Mouse (Mus musculus) forebrain, embryonic 12.5 days (tissue): ENCODE measurements around the gene Olfr1329. TPM values are rescaled to one million over a fixed set of nuclear protein-coding genes. Genes with fewer than 3 reads are reported as not detected.
"Not testable (repeated sequence)": the region's sequence is repeated elsewhere in the genome, so short reads cannot be mapped to it uniquely, and the experiment has no call there.

ENCODE experiments used
- ATAC-seq: fragments of 200-750 bp; cut with Nextera tagmentation; 2 replicates; pipeline ENCODE4 v1.8.0; 2017; ENCODE audit warnings: moderate TSS enrichment; ENCODE audit not compliant: low FRiP score
- H3K27ac ChIP-seq: fragments of 300-500 bp; sonication (generic); 2 replicates; pipeline ENCODE4 v1.5.1; 2016; ENCODE audit warnings: mild to moderate bottlenecking
- H3K27me3 ChIP-seq: fragments of 300-500 bp; sonication (generic); 2 replicates; pipeline ENCODE4 v1.6.1; 2016; ENCODE audit warnings: mild to moderate bottlenecking
- H3K36me3 ChIP-seq: fragments of 300-500 bp; sonication (generic); replicated peaks from 2 replicates; pipeline ENCODE4 v1.6.1; 2016; ENCODE audit warnings: mild to moderate bottlenecking
- H3K4me1 ChIP-seq: fragments of 300-500 bp; sonication (generic); 2 replicates; pipeline ENCODE4 v1.6.1; 2016
- H3K4me2 ChIP-seq: fragments of 300-500 bp; sonication (generic); 2 replicates; pipeline ENCODE4 v1.6.1; 2016; ENCODE audit warnings: mild to moderate bottlenecking, moderate library complexity
- H3K4me3 ChIP-seq: fragments of 300-500 bp; sonication (generic); replicated peaks from 2 replicates; pipeline ENCODE4 v1.5.1; 2016; ENCODE audit warnings: mild to moderate bottlenecking
- H3K9ac ChIP-seq: fragments of 300-500 bp; sonication (generic); 2 replicates; pipeline ENCODE4 v1.6.1; 2016; ENCODE audit warnings: mild to moderate bottlenecking
- H3K9me3 ChIP-seq: fragments of 300-500 bp; sonication (generic); 2 replicates; pipeline ENCODE4 v1.6.1; 2016
- WGBS: fragments of 180-500 bp; shearing (Covaris S2); methylation state at CpG from one replicate; pipeline ENCODE4 v1.1.7; 2016; 5-methylcytosine and 5-hydroxymethylcytosine counted together
- polyA plus RNA-seq: library from polyadenylated mRNA; unstranded; fragments of >200 nt; fragmentation: Nextera tagmentation; extraction: Ambion mirVana; gene quantifications from 2 replicates; pipeline ENCODE4 v1.2.1, GENCODE M21; 2016

Gene Olfr1329
- polyA plus RNA-seq, result not detected in 2 replicates

- H3K4me1 ChIP-seq, H3K27me3 ChIP-seq, ATAC-seq, H3K27ac ChIP-seq, H3K4me3 ChIP-seq, H3K36me3 ChIP-seq, H3K4me2 ChIP-seq, H3K9me3 ChIP-seq, H3K9ac ChIP-seq: not testable (repeated sequence)
- 60% methylated on average over 2 of the region's 2 CpGs for WGBS
These were observed at the start of gene Olfr1329 for GRCm38 (mm10) chr4:118917365-118917764. Gene Olfr1329 (minus strand): TSS chr4:118917465.

- no peaks in the 10 kb centered on the region for H3K36me3 ChIP-seq
- WGBS, result 86% methylated on average over 2 of the region's 2 CpGs
These were observed 43.9 kb upstream of the Olfr1329 start, which contains the start of gene Lao1 for GRCm38 (mm10) chr4:118961141-118961628. Gene Lao1 (plus strand): TSS chr4:118961578.

GRCm38 (mm10) chr4:118958812-118959211 lies 41.5 kb upstream of the Olfr1329 start:
- Histone ChIP-seq H3K9me3 (no peaks in the 10 kb centered on the region), H3K27ac (no peak overlapping the region), H3K27me3 (no peaks in the 10 kb centered on the region), H3K4me1 (no peaks in the 10 kb centered on the region), H3K4me2 (no peak overlapping the region), H3K36me3 (no peaks in the 10 kb centered on the region), H3K9ac (no peak overlapping the region), H3K4me3 (no peak overlapping the region)
- no peak for ATAC-seq
- WGBS, result 91% methylated on average over 7 of the region's 7 CpGs

More at GRCm38 (mm10) chr4:118961141-118961628, 43.9 kb upstream of the Olfr1329 start, which contains the start of gene Lao1:
- no peak within 1 kb of the TSS for H3K4me3 ChIP-seq
- no peak within 1 kb of the TSS for H3K4me2 ChIP-seq
- H3K4me1 ChIP-seq, result no peaks in the 10 kb centered on the region
- no peak within 1 kb of the TSS for H3K9ac ChIP-seq
- no peak for ATAC-seq
- no peak within 1 kb of the TSS for H3K27ac ChIP-seq
- no peaks in the 10 kb centered on the region for H3K9me3 ChIP-seq
- no peaks in the 10 kb centered on the region for H3K27me3 ChIP-seq

DNA sequence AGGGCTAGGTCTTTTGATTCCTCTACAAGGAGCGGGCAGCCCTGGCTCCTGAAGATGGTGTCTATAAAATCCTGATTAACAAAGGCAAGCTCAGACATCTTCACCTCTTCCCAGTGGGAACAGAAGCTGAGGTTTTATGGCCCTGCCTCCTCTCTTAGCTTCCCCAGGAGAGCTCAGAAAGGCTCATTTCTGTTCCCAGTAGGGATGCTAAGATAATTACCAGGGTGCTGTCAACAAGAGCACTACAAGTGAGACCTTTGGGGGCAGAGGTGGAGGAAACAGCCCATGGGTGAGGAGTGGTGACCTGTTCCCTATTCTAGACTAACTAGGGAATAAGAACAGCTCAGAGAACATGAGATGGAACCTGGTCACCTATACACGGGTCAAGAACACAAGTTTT lies 21.2 kb upstream of the Olfr1329 start, which contains the start of gene Olfr1328:
TSS of gene Olfr1328 (minus strand) at position 101 of the 400 bp plus-strand sequence.
- no peak for ATAC-seq
- WGBS, result 75% methylated on average over 2 of the region's 2 CpGs

DNA sequence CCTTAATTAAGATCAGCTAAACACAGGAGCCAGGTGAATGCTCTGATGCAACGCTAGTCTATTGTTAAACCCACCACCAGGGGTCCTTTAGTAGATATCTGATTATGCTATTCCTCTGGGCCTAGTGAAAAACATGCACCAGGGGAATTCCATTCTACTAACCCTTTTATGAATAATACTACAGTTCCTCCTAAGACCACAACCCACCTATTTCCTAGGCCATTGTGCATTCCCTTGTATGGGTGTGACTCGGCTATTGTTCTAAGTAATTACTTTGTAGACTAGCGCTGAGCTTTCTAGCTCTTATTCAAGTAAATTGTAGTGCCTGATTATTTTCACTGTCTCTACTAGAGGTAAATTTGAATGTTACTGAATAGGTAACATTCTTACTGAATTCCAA lies 14.1 kb upstream of the Olfr1329 start:
- H3K4me2 ChIP-seq, H3K9me3 ChIP-seq, H3K36me3 ChIP-seq, H3K4me1 ChIP-seq, H3K4me3 ChIP-seq, ATAC-seq, H3K9ac ChIP-seq, H3K27ac ChIP-seq, H3K27me3 ChIP-seq: not testable (repeated sequence)
- 71% methylated on average over 3 of the region's 3 CpGs for WGBS

More for the DNA sequence above, 21.2 kb upstream of the Olfr1329 start, which contains the start of gene Olfr1328:
- H3K9me3 ChIP-seq, result no peaks in the 10 kb centered on the region
- no peaks in the 10 kb centered on the region for H3K4me1 ChIP-seq
- no peak within 1 kb of the TSS for H3K4me3 ChIP-seq
- no peak within 1 kb of the TSS for H3K4me2 ChIP-seq
- H3K27ac ChIP-seq, result no peak within 1 kb of the TSS
- H3K36me3 ChIP-seq, result no peaks in the 10 kb centered on the region
- H3K27me3 ChIP-seq, result no peaks in the 10 kb centered on the region
- H3K9ac ChIP-seq, result no peak within 1 kb of the TSS

- H3K4me1 ChIP-seq, result no peaks in the 10 kb centered on the region
- H3K36me3 ChIP-seq, result no peaks in the 10 kb centered on the region
- H3K27me3 ChIP-seq, result no peaks in the 10 kb centered on the region
- no peaks in the 10 kb centered on the region for H3K9me3 ChIP-seq
- 69% methylated on average over 2 of the region's 2 CpGs for WGBS
- H3K4me3 ChIP-seq, result no peak overlapping the region
- no peak overlapping the region for H3K4me2 ChIP-seq
- no peak for ATAC-seq
- no peak overlapping the region for H3K9ac ChIP-seq
- no peak overlapping the region for H3K27ac ChIP-seq
These were observed 15.3 kb downstream of the Olfr1329 start for GRCm38 (mm10) chr4:118901981-118902380.

GRCm38 (mm10) chr4:118888297-118888696 lies 29.0 kb downstream of the Olfr1329 start, which contains the start of gene Olfr1330:
Gene Olfr1330 (plus strand): TSS chr4:118888597.
- no peaks in the 10 kb centered on the region for H3K27me3 ChIP-seq
- H3K9me3 ChIP-seq, result no peaks in the 10 kb centered on the region
- no peak for ATAC-seq
- 87% methylated on average over 1 of the region's 1 CpGs for WGBS
- H3K27ac ChIP-seq, result no peak within 1 kb of the TSS
- H3K4me1 ChIP-seq, result no peaks in the 10 kb centered on the region
- no peak within 1 kb of the TSS for H3K4me3 ChIP-seq
- H3K36me3 ChIP-seq, result no peaks in the 10 kb centered on the region
- H3K4me2 ChIP-seq, result no peak within 1 kb of the TSS
- H3K9ac ChIP-seq, result no peak within 1 kb of the TSS

DNA sequence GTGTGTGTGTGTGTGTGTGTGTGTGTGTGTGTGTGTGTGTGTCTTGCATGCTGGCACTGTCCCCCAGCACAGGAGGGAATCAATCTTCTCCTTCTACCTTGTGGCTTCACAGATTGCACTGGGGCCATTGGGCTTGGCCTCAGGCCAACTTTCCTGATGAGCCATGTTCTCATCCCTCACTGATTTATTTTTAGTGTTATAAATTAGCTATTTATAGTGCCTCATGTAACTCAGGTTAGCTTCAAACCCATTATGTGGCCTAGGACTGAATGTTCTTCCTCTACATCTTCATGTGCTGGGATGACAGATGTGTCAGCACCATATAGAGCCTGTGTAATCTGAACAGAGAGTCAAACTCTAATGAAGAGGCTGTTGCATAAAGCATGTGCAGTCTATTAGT lies 49.7 kb downstream of the Olfr1329 start:
- no peaks in the 10 kb centered on the region for H3K36me3 ChIP-seq
- no peak overlapping the region for H3K27ac ChIP-seq
- no peaks in the 10 kb centered on the region for H3K27me3 ChIP-seq
- H3K4me1 ChIP-seq, result no peaks in the 10 kb centered on the region
- no peak for ATAC-seq
- no peak overlapping the region for H3K4me3 ChIP-seq
- H3K4me2 ChIP-seq, result no peak overlapping the region
- H3K9ac ChIP-seq, result no peak overlapping the region
- H3K9me3 ChIP-seq, result no peaks in the 10 kb centered on the region

Other genes with a start within 250 kb of the Olfr1329 start
- 0.12 TPM in 1 of 2 replicates, not detected in the other for gene Olfr1342, start 224.7 kb downstream of the Olfr1329 start, polyA plus RNA-seq
- gene Olfr1341, start 213.9 kb downstream of the Olfr1329 start, polyA plus RNA-seq, result not detected in 2 replicates
- gene Olfr1340, start 197.3 kb downstream of the Olfr1329 start, polyA plus RNA-seq, result not detected in 2 replicates
- gene Olfr1339, start 185.3 kb downstream of the Olfr1329 start, polyA plus RNA-seq, result not detected in 2 replicates
- not detected in 2 replicates for gene Olfr1338, start 158.7 kb downstream of the Olfr1329 start, polyA plus RNA-seq
- gene Olfr1337, start 134.9 kb downstream of the Olfr1329 start, polyA plus RNA-seq, result not detected in 2 replicates
- not detected in 2 replicates for gene Olfr1335, start 107.5 kb downstream of the Olfr1329 start, polyA plus RNA-seq
- gene Olfr1333, start 81.2 kb downstream of the Olfr1329 start, polyA plus RNA-seq, result not detected in 2 replicates
- not detected in 2 replicates for gene Olfr1331, start 52.8 kb downstream of the Olfr1329 start, polyA plus RNA-seq
- not detected in 2 replicates for gene Olfr1330, start 28.9 kb downstream of the Olfr1329 start, polyA plus RNA-seq
- gene Olfr1328, start 21.1 kb upstream of the Olfr1329 start, polyA plus RNA-seq, result not detected in 2 replicates
- gene Lao1, start 44.1 kb upstream of the Olfr1329 start, polyA plus RNA-seq, result not detected in 2 replicates
- 110 and 113 TPM in 2 replicates for gene Slc2a1, start 191.2 kb upstream of the Olfr1329 start, polyA plus RNA-seq